Mouse (Mus musculus): Measurements from ENCODE around the gene Ptpn11. TPM values are rescaled to one million over a fixed set of nuclear protein-coding genes. Genes with fewer than 3 reads are reported as not detected.
"Not testable (repeated sequence)": the region's sequence is repeated elsewhere in the genome, so short reads cannot be mapped to it uniquely, and the experiment has no call there.

The Ptpn11 gene
- polyA plus RNA-seq, 1 experiment from 2014 or later: 23.5 TPM

GRCm38 (mm10) chr5:121224020-121224419 is 32.8 kb upstream of the Ptpn11 start:
- H3K27ac ChIP-seq (replicated peaks); H3K4me3 ChIP-seq; H3K36me3 ChIP-seq; H3K27me3 ChIP-seq (ENCODE audit: low read depth, poor library complexity, severe bottlenecking); DNase-seq (ENCODE audit: low spot score); H3K9me3 ChIP-seq (replicated peaks): not testable (repeated sequence)
- peaks cover 22% of the 10 kb centered on the region for H3K4me1 ChIP-seq
- 92% methylated on average over 4 of the region's 4 CpGs for WGBS

GRCm38 (mm10) chr5:121221328-121221850 is 30.2 kb upstream of the Ptpn11 start:
- Histone ChIP-seq H3K9me3 (replicated peaks) (no peaks in the 10 kb centered on the region), H3K4me3 (peak overlapping the region; percentile 96), H3K4me1 (peaks cover 22% of the 10 kb centered on the region), H3K27ac (replicated peaks) (peak overlapping the region; percentile 94), H3K27me3 (ENCODE audit: low read depth, poor library complexity, severe bottlenecking) (no peaks in the 10 kb centered on the region), H3K36me3 (no peaks in the 10 kb centered on the region)
- 21% methylated on average over 23 of the region's 23 CpGs for WGBS
- DNase-seq (ENCODE audit: low spot score): peak; percentile 14

- H3K27ac ChIP-seq (replicated peaks): peak overlapping the region; percentile 94
- under 1% methylated on average over 37 of the region's 38 CpGs for WGBS
- peak; percentile 56 for DNase-seq (ENCODE audit: low spot score)
- H3K27me3 ChIP-seq (ENCODE audit: low read depth, poor library complexity, severe bottlenecking): no peaks in the 10 kb centered on the region
- no peaks in the 10 kb centered on the region for H3K9me3 ChIP-seq (replicated peaks)
- H3K4me1 ChIP-seq: peaks cover 22% of the 10 kb centered on the region
- H3K4me3 ChIP-seq: peak overlapping the region; percentile 96
- H3K36me3 ChIP-seq: no peaks in the 10 kb centered on the region
These were observed 29.6 kb upstream of the Ptpn11 start for GRCm38 (mm10) chr5:121220732-121221301.

- H3K9me3 ChIP-seq (replicated peaks): no peaks in the 10 kb centered on the region
- peak; percentile 98 for DNase-seq (ENCODE audit: low spot score)
- WGBS: 2% methylated on average over 87 of the region's 90 CpGs
- peaks cover 22% of the 10 kb centered on the region for H3K4me1 ChIP-seq
- H3K27ac ChIP-seq (replicated peaks): peak within 1 kb of the TSS; percentile 94
- no peaks in the 10 kb centered on the region for H3K27me3 ChIP-seq (ENCODE audit: low read depth, poor library complexity, severe bottlenecking)
- no peaks in the 10 kb centered on the region for H3K36me3 ChIP-seq
- peak within 1 kb of the TSS; percentile 96 for H3K4me3 ChIP-seq
These were observed 29.0 kb upstream of the Ptpn11 start, which contains the start of gene Hectd4 for GRCm38 (mm10) chr5:121219980-121220731. Gene Hectd4 (plus strand): TSS chr5:121220219.

- Histone ChIP-seq H3K9me3 (replicated peaks) (no peaks in the 10 kb centered on the region), H3K4me3 (no peak overlapping the region), H3K36me3 (no peaks in the 10 kb centered on the region), H3K27me3 (ENCODE audit: low read depth, poor library complexity, severe bottlenecking) (no peaks in the 10 kb centered on the region), H3K4me1 (peaks cover 22% of the 10 kb centered on the region), H3K27ac (replicated peaks) (no peak overlapping the region)
- 83% methylated on average over 1 of the region's 1 CpGs for WGBS
- no peak for DNase-seq (ENCODE audit: low spot score)
These were observed 28.0 kb upstream of the Ptpn11 start for GRCm38 (mm10) chr5:121219190-121219589.

- no peaks in the 10 kb centered on the region for H3K9me3 ChIP-seq (replicated peaks)
- DNase-seq (ENCODE audit: low spot score): no peak
- no peak overlapping the region for H3K4me3 ChIP-seq
- no peak overlapping the region for H3K27ac ChIP-seq (replicated peaks)
- WGBS: 97% methylated on average over 2 of the region's 2 CpGs
- H3K36me3 ChIP-seq: peaks cover 9% of the 10 kb centered on the region
- H3K27me3 ChIP-seq (ENCODE audit: low read depth, poor library complexity, severe bottlenecking): no peaks in the 10 kb centered on the region
- peaks cover 21% of the 10 kb centered on the region for H3K4me1 ChIP-seq
These were observed 26.1 kb upstream of the Ptpn11 start for GRCm38 (mm10) chr5:121217313-121217634.

- not testable (repeated sequence) for H3K27me3 ChIP-seq (ENCODE audit: low read depth, poor library complexity, severe bottlenecking); DNase-seq (ENCODE audit: low spot score); H3K27ac ChIP-seq (replicated peaks); H3K9me3 ChIP-seq (replicated peaks); H3K4me3 ChIP-seq
- WGBS: 86% methylated on average over 9 of the region's 9 CpGs
- Histone ChIP-seq H3K4me1 (peaks cover 17% of the 10 kb centered on the region), H3K36me3 (peaks cover 14% of the 10 kb centered on the region)
These were observed 25.6 kb upstream of the Ptpn11 start for GRCm38 (mm10) chr5:121216584-121217312.

- no peak overlapping the region for H3K4me3 ChIP-seq
- no peaks in the 10 kb centered on the region for H3K27me3 ChIP-seq (ENCODE audit: low read depth, poor library complexity, severe bottlenecking)
- H3K4me1 ChIP-seq: peaks cover 11% of the 10 kb centered on the region
- 87% methylated on average over 12 of the region's 12 CpGs for WGBS
- no peak overlapping the region for H3K27ac ChIP-seq (replicated peaks)
- DNase-seq (ENCODE audit: low spot score): no peak
- H3K36me3 ChIP-seq: peaks cover 21% of the 10 kb centered on the region
- H3K9me3 ChIP-seq (replicated peaks): no peaks in the 10 kb centered on the region
These were observed 24.9 kb upstream of the Ptpn11 start for GRCm38 (mm10) chr5:121216126-121216446.

GRCm38 (mm10) chr5:121215380-121216125 is 24.4 kb upstream of the Ptpn11 start:
- peak; percentile 74 for DNase-seq (ENCODE audit: low spot score)
- WGBS: 50% methylated on average over 13 of the region's 13 CpGs
- Histone ChIP-seq H3K27me3 (ENCODE audit: low read depth, poor library complexity, severe bottlenecking) (no peaks in the 10 kb centered on the region), H3K36me3 (peaks cover 26% of the 10 kb centered on the region), H3K4me3 (no peak overlapping the region), H3K27ac (replicated peaks) (no peak overlapping the region), H3K9me3 (replicated peaks) (no peaks in the 10 kb centered on the region), H3K4me1 (peaks cover 5% of the 10 kb centered on the region)

GRCm38 (mm10) chr5:121214707-121215106 is 23.5 kb upstream of the Ptpn11 start:
- no peak for DNase-seq (ENCODE audit: low spot score)

GRCm38 (mm10) chr5:121212108-121212507 is 20.9 kb upstream of the Ptpn11 start:
- H3K4me1 ChIP-seq: peaks cover 4% of the 10 kb centered on the region; the same call in 1 of the 2 replicates
- no peaks in the 10 kb centered on the region for H3K27me3 ChIP-seq (ENCODE audit: low read depth, poor library complexity, severe bottlenecking)
- no peak overlapping the region for H3K4me3 ChIP-seq
- no peak for DNase-seq (ENCODE audit: low spot score)
- WGBS: 91% methylated on average over 6 of the region's 6 CpGs
- H3K9me3 ChIP-seq (replicated peaks): no peaks in the 10 kb centered on the region
- no peak overlapping the region for H3K27ac ChIP-seq (replicated peaks)
- H3K36me3 ChIP-seq: peaks cover 61% of the 10 kb centered on the region

More at GRCm38 (mm10) chr5:121214707-121215106, 23.5 kb upstream of the Ptpn11 start:
- WGBS: 62% methylated on average over 7 of the region's 7 CpGs
- no peak overlapping the region for H3K27ac ChIP-seq (replicated peaks)
- H3K4me3 ChIP-seq: no peak overlapping the region
- peaks cover 35% of the 10 kb centered on the region for H3K36me3 ChIP-seq
- H3K27me3 ChIP-seq (ENCODE audit: low read depth, poor library complexity, severe bottlenecking): no peaks in the 10 kb centered on the region
- H3K9me3 ChIP-seq (replicated peaks): no peaks in the 10 kb centered on the region
- peaks cover 2% of the 10 kb centered on the region for H3K4me1 ChIP-seq

- no peak for DNase-seq (ENCODE audit: low spot score)
- peaks cover 19% of the 10 kb centered on the region for H3K4me1 ChIP-seq
- H3K36me3 ChIP-seq: peaks cover 76% of the 10 kb centered on the region
- no peak overlapping the region for H3K27ac ChIP-seq (replicated peaks)
- no peak overlapping the region for H3K4me3 ChIP-seq
- H3K27me3 ChIP-seq (ENCODE audit: low read depth, poor library complexity, severe bottlenecking): no peaks in the 10 kb centered on the region
- H3K9me3 ChIP-seq (replicated peaks): no peaks in the 10 kb centered on the region
- 94% methylated on average over 1 of the region's 1 CpGs for WGBS
These were observed 19.4 kb upstream of the Ptpn11 start for GRCm38 (mm10) chr5:121210601-121210924.
